Mouse (Mus musculus) lung, adult 2 months (tissue): ENCODE data around the gene Tmc5.

Experiments used
- CTCF ChIP-seq: fragments of 200-500 bp; IDR thresholded peaks from 2 replicates; pipeline ENCODE4 v1.5.1; 2011; ENCODE audit warnings: mild to moderate bottlenecking, low read length, control low read depth; ENCODE audit not compliant: insufficient read depth
- POLR2A ChIP-seq: fragments of 200-500 bp; IDR thresholded peaks from 2 replicates; pipeline ENCODE4 v1.6.1; 2011; ENCODE audit warnings: low read depth, mild to moderate bottlenecking, control low read depth, low read length, borderline replicate concordance; ENCODE audit errors: extremely low read depth

GRCm38 (mm10) chr7:118610721-118611120 is 13.6 kb downstream of the Tmc5 start:
- no peak for TF ChIP-seq CTCF
- no peak for TF ChIP-seq POLR2A
